Mouse (Mus musculus) layer of hippocampus, adult 11-12 months (tissue): ENCODE measurements around the gene Agpat1.

ENCODE experiments used
- DNase-seq: peaks from one replicate; pipeline ENCODE4 v3.0.0; 2022; ENCODE audit warnings: low spot score

Gene Agpat1

DNA sequence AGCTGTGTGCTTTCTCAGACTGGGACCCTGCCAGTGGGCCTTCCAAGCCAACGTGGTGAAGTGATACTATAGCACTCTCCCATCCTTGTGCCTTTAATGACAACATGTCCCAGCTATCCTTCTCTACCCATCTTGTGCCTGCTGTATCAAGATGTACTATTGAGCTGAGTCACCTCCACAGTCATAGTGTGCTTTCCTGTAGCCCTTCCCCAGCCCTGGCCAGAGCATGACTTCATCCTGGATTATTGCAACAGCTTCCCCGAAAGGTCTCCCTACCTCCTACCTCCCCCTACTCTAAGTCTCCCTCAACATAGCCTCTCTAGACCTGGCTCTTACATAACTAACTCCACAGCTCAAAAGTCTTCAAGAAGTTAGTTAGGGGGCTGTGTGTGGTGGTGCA lies 31.6 kb downstream of the Agpat1 start:
- DNase-seq: no peak

DNA sequence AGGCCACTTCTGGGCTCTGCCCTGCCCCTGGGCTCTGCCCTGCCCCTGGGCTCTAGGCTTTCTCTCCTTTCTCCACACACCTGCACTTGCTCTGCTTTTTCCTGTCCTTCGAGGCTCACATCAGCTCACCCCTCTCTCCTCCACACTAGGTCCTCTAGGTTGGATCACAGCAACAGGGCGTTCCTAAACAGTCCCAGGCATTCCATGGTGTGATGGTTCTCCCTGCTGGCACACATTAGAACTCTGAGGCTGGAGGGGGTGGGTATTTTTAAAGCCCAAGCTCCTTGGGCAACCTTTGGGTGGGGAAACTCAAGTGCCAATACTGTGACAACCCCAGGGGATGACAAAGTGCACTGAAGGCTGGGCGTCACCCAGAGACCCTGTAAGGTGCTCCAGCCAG lies 33.4 kb downstream of the Agpat1 start:
- no peak for DNase-seq

DNA sequence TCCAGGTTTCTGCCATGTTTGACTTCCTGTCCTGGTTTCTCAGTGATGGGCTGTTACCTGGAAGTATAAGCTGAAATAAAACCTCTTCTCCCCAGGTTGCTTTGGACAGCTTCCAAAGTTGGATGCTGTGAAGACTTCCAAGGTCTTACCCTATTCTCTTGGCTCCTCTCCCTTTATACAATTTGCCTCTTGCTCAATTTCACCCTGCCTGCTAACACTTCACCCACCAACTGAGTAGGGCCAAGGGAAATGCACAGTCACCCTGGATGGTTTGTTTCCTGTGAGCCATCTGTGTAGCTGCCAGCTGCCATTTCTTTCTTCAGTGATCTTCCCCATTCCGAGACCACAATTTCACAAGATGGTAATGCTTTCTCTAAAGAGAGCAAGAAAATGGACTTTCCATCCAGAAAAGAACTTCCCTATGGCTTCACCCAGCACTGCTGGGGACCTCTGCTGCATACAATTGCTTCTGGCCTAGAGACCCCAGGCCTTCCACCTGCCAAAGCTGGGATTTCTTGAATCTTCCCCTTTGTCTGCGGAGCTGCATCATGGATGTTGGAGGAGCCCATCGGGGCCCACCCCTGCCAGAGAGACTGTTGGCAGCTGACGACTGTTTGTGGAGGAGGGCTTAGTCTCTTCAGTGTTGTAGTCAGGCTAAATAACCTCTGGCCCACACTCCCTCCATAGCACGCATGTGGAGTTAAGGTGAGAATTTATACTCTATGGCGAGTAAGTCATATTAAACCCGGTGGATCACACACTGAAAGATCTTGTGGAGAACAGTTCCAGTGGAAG lies 35.6 kb downstream of the Agpat1 start:
- no peak for DNase-seq

GRCm38 (mm10) chr17:34640778-34641601 lies 36.9 kb downstream of the Agpat1 start:
- peak; percentile 76 for DNase-seq

DNA sequence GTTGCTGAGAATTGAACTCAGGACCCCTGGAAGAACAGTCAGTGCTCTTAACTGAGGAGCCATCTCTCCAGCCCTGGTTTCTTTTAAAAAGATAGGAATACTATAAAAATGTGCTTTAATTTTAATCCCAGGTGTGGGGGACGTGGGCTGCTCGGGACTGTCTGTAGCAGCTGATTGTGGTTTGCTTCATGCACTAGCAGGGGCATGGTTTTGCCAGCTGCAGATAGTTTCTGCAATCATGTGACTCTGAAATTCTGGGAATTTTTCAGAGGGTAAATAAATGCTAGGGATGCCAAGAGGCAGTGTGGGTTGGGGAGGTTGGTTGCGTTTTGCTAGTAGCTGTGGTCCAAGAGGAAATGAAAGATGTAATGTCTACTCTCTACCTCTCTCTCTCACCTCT lies 37.9 kb downstream of the Agpat1 start:
- DNase-seq: no peak

DNA sequence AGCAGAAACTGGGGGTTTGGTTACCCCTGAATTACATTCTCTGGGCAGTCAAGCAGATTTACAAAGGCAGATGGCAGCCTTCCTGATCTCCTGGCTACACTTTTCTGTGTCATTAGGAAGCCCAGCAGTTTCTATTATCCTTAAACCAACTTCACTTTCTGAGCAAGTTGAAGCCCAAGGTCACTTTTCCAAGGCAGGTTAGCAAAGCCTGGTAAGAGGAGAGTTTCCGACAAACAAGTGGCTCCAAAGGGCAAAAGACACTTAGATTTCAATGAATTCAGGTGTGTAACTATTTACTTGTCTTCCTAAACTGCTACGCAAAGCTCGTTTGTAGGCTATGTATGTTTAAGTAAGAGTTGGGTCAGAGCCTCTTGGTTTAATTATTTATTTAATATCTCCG lies 39.3 kb downstream of the Agpat1 start:
- DNase-seq: no peak

GRCm38 (mm10) chr17:34643944-34644343 lies 39.9 kb downstream of the Agpat1 start:
- no peak for DNase-seq

DNA sequence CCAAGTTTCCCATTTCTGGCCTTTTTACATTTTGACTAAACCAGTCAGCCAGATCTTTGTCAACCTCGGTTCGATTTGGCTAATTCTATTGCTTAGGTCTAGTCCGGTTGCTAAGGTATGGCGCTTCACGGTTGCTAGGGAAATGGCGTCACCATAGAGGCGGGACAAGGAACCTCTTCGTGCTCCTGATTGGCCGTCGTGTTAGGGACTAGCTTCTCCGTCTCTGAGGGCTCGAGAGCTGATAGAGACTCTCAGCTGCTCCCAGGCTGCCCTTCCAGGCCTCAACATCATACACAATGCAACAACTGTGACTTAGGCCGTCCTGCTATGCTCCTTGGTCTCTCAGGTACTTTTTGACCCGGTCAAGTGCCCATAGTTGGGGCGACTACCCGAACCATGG lies 40.5 kb downstream of the Agpat1 start, which contains the start of gene Fkbpl:
TSS of gene Fkbpl (plus strand) at position 157 of the 400 bp plus-strand sequence.
- DNase-seq: peak; percentile 98

- no peak for DNase-seq
Observed at GRCm38 (mm10) chr17:34645256-34645829, 41.3 kb downstream of the Agpat1 start.

DNA sequence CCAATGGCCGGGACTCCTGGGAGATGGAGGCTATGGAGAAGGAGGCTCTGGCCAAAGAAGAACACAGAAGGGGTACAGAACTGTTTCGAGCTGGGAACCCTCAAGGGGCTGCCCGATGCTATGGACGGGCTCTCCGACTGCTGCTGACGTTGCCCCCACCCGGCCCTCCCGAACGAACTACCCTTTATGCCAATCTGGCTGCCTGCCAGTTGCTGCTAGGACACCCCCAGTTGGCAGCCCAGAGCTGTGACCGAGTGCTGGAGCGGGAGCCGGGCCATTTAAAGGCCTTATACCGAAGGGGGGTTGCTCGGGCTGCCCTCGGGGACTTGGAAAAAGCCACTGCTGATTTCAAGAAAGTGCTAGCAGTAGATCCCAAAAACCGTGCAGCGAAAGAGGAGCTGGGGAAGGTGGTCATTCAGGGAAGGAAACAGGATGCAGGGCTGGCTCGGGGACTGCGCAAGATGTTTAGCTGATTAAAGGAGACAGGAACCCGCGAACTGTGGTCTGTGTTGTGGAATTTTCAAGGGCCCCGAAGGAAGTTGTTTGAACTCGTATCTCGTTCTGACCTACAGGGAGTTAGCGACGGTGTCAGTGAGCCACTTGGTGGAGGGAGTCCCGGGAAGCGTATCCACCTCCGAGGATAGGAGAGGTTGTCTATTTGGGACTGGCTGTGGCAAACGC lies 41.9 kb downstream of the Agpat1 start:
- no peak for DNase-seq

DNA sequence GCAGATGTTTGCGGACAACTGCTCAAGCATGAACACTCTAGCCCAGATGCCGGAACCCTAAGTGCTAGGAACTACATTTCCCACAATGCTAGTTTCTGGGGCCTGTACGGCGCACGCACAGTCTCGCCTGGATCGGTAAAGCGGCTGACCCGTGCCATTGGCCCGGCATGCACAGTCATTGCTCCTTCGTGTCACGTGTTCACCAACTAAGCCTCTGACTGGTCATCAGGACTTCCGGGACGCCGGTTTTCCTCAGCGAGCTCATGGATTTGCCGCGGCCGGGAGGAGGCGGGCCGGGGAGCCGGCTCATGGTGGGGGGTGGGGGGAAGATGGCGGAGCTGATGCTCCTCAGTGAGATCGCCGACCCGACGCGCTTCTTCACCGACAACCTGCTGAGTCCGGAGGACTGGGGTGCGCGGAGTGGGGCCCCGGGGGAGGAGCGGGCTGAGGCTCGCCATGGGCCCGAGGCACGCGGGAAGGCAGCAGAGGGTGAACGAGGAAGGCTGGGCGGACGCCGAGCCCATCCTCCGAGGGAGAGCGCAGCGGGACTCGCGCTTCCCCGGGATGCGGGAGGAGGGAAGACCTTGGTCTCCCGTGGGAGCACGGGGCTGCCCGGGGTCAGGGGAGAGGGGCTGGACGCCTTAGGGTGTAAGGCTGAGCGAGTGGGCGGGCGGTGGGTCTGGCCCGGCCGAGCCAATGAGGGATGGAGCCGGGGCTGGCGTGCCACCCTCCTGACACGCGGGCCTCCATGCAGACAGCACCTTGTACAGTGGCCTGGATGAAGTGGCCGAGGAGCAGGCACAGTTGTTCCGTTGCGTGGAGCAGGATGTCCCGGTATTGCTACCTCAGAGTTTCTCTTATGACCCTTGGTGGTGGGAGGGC lies 43.1 kb downstream of the Agpat1 start, which contains the start of gene Atf6b:
TSS of gene Atf6b (plus strand) at position 241 of the 882 bp plus-strand sequence.
- peak; percentile 98 for DNase-seq

- no peak for DNase-seq
Observed at GRCm38 (mm10) chr17:34648141-34648890, 44.3 kb downstream of the Agpat1 start.

DNA sequence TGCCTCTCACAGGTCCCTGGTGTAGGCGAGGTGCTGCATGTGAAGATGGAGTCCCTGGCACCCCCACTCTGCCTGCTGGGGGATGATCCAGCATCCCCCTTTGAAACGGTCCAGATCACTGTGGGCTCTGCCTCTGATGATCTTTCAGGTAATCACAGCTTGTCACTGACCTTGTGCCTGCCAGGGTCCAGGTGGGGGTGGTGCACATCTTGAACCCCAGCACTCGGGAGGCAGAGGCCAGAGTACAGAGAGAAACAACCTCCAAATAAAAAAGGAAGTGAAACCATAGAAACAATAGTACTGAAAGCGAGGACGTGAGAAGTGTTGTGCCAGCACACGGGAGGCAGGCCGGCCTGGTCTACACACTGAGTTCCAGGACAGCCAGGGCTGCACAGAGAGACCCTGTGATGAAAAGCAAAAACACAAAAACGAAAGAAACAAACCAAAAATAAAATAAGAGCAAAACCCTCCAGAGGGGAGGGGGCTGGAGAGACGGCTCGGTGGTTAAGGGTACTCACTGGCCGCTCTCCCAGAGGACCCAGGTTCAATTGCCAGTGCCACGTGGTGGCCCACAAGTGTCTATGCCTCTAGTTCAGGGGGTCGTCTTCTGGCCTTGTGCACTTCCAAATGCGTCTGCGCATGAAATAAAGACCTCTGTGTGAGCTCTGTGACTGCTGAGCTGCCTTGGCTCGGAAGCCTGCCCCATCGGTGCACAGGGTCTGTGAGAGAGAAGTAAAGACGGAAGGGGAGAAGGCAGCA lies 45.2 kb downstream of the Agpat1 start:
- DNase-seq: no peak

- no peak for DNase-seq
Observed at GRCm38 (mm10) chr17:34650781-34651180, 46.7 kb downstream of the Agpat1 start.

- DNase-seq: no peak
Observed at GRCm38 (mm10) chr17:34651507-34652221, 47.6 kb downstream of the Agpat1 start.

DNA sequence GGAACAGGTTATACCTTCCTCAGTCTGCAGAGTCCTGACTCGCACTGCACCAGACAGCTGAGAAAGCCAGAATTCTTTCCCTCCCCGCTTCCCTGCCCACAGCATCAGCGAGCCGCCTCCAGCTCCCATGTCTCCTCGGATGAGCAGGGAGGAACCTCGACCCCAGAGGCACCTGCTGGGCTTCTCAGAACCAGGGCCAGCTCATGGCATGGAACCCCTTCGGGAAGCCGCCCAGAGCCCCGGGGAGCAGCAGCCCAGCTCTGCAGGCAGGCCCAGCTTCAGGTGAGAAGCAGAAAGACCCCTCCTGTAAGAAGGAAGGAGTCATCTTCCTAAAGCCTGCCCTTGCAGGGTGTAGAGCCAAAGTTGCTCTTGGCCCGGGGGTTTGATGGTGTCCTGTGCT lies 48.5 kb downstream of the Agpat1 start:
- no peak for DNase-seq

DNA sequence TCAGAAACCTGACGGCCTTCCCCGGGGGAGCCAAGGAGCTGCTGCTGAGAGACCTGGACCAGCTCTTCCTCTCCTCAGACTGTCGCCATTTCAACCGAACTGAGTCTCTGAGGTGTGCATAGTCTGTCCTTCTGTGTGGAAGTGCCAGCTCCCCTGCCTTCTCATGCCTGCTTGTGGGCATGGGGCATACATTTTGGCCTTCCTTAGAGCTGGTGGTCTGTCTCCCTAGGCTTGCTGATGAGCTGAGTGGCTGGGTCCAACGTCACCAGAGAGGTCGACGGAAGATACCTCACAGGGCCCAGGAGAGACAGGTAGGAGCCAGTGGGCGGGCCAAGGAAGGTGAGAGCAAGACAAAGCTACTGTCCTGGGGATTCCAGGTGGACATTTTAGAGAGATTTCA lies 48.9 kb downstream of the Agpat1 start:
- DNase-seq: no peak

DNA sequence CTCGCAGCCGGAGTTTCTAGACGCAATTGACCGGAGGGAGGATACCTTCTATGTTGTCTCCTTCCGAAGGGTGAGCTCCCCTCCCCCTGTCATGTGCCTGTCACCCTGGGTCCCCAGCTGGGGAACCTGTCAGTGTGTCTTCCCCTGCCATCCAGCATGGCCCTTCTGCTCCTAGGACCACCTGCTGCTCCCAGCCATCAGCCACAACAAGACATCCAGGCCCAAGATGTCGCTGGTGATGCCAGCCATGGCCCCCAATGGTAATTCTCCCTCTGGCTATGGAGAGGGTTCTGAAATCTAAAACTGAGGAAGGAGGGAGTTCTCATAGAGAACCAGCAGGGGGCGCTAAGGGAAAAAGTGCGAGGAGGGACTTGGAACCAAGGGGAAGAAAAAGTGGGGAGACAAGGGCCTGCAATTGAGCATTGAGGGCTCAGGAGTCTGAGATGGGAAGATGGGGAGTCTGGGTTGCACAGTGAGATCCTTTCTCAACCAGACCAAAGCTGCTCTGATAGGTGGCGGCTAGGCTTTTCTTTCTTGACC lies 49.8 kb downstream of the Agpat1 start:
- DNase-seq: no peak

- no peak for DNase-seq
Observed at GRCm38 (mm10) chr17:34654392-34654791, 50.3 kb downstream of the Agpat1 start.
